Mouse (Mus musculus) ES-Bruce4 (cell line): ENCODE data around the gene Lkaaear1. TPM values are rescaled to one million over a fixed set of nuclear protein-coding genes. Genes with fewer than 3 reads are reported as not detected.

Experiments
- H3K27ac ChIP-seq: 2 replicates; pipeline ENCODE4 v1.5.1; 2012; ENCODE audit warnings: low read length, inconsistent platforms; ENCODE audit not compliant: insufficient read depth
- H3K27me3 ChIP-seq: 2 replicates; pipeline ENCODE4 v1.6.1; 2012; ENCODE audit warnings: mild to moderate bottlenecking, low read length, inconsistent platforms; ENCODE audit not compliant: control insufficient read depth, poor library complexity, insufficient read depth, severe bottlenecking
- H3K36me3 ChIP-seq: 2 replicates; pipeline ENCODE4 v1.6.1; 2012; ENCODE audit warnings: inconsistent platforms, mild to moderate bottlenecking, low read length, moderate library complexity; ENCODE audit not compliant: control insufficient read depth, poor library complexity, insufficient read depth, severe bottlenecking
- H3K4me1 ChIP-seq: one replicate; pipeline ENCODE4 v1.8.1; 2011; ENCODE audit warnings: low read length; ENCODE audit not compliant: control insufficient read depth, insufficient read depth
- H3K4me3 ChIP-seq: 2 replicates; pipeline ENCODE4 v1.5.1; 2011; ENCODE audit warnings: low read depth, mild to moderate bottlenecking, low read length
- H3K9ac ChIP-seq: 2 replicates; pipeline ENCODE4 v1.6.1; 2012; ENCODE audit warnings: low read depth, mild to moderate bottlenecking, inconsistent platforms; ENCODE audit not compliant: poor library complexity, severe bottlenecking
- H3K9me3 ChIP-seq: replicated peaks from 2 replicates; pipeline ENCODE4 v1.6.1; 2012; ENCODE audit warnings: mild to moderate bottlenecking, low read length, inconsistent platforms; ENCODE audit not compliant: control insufficient read depth, poor library complexity, insufficient read depth, severe bottlenecking
- CTCF ChIP-seq: IDR thresholded peaks from one replicate; pipeline ENCODE4 v1.8.1; 2011; ENCODE audit warnings: low read depth, low read length
- EP300 ChIP-seq: IDR thresholded peaks from 2 replicates; pipeline ENCODE4 v1.6.1; 2011; ENCODE audit warnings: low read depth, low read length; ENCODE audit not compliant: insufficient read depth
- POLR2A ChIP-seq: IDR thresholded peaks from one replicate; pipeline ENCODE4 v1.8.1; 2011; ENCODE audit warnings: low read length; ENCODE audit not compliant: insufficient read depth
- polyA plus RNA-seq: library from polyadenylated mRNA; stranded (reverse); fragments of >200 nt; gene quantifications from 2 replicates; pipeline ENCODE4 v1.2.4, GENCODE M21; 2011; ENCODE audit warnings: low read depth; ENCODE audit not compliant: missing spikeins, insufficient read depth, insufficient read length

The Lkaaear1 gene
- not detected in 2 replicates for polyA plus RNA-seq

DNA sequence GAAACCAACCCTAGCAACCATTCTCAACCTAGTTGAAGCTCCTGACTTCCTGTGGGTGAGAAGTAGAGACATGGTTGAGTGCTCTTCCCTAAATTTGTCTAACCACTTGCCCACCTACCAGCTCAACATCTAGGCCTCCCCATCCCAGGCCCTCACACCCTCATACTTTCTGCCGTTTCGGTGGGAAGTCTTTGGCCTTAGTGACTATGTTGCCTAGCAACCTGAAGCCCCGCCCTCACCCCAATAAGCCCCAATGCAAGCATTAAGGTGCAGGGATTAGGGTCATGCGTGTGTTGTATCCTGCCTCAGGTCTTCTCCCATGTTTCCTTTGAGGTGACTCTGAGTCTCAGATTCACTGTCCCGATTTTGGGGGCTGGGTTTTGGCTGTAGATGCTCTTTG, at the start of gene Lkaaear1:
Gene Lkaaear1 (minus strand): TSS at position 202 of the 400 bp plus-strand sequence.
- no peak for TF ChIP-seq CTCF
- no peak for TF ChIP-seq EP300
- TF ChIP-seq POLR2A = no peak
- peak within 1 kb of the TSS; percentile 27 for H3K9ac ChIP-seq
- H3K27me3 ChIP-seq = no peaks in the 10 kb centered on the region
- no peaks in the 10 kb centered on the region for H3K4me1 ChIP-seq
- peak within 1 kb of the TSS; percentile 65 for H3K4me3 ChIP-seq
- no peak within 1 kb of the TSS for H3K27ac ChIP-seq
- no peaks in the 10 kb centered on the region for H3K9me3 ChIP-seq
- H3K36me3 ChIP-seq = no peaks in the 10 kb centered on the region

- Histone ChIP-seq H3K4me1 (no peaks in the 10 kb centered on the region), H3K4me3 (no peak overlapping the region), H3K27me3 (no peaks in the 10 kb centered on the region), H3K27ac (no peak overlapping the region), H3K36me3 (no peaks in the 10 kb centered on the region), H3K9me3 (no peaks in the 10 kb centered on the region), H3K9ac (no peak overlapping the region)
- TF ChIP-seq EP300 = no peak
- no peak for TF ChIP-seq POLR2A
- no peak for TF ChIP-seq CTCF
Observed at GRCm38 (mm10) chr2:181730051-181730450, 31.8 kb upstream of the Lkaaear1 start.

DNA sequence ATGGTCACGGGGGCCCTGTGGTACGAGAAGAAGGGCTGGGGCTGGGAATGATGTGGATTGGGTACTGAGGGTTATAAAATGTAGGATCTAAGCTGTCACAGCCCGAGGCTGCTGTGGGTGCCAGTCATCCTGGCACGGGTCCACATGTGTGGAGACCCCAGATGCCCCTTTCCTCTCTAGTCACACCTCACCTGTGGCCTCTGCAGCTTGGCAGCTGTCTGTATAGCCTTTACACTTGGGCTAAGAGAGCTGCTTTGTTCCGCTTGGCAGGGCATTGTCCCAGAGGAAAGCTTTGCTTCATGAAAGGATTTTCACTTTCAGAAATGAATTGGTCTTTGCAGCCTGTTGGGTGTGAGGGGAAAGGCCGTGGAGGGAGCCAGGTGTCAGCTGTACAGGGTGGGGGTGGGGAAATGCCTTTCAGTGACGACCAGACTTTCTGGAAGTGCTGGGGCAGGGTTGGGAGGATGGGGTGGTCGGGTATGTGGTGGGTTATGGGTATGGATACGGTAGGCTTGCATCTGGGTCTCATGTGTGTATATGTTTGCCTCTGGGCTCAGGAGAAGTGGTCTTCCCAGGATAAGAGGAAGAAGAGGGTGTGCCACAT, 29.5 kb upstream of the Lkaaear1 start:
- no peaks in the 10 kb centered on the region for H3K27me3 ChIP-seq
- no peaks in the 10 kb centered on the region for H3K36me3 ChIP-seq
- TF ChIP-seq POLR2A (no peak), EP300 (no peak), CTCF (no peak)
- no peak overlapping the region for H3K4me3 ChIP-seq
- H3K4me1 ChIP-seq = no peaks in the 10 kb centered on the region
- H3K27ac ChIP-seq = no peak overlapping the region
- no peak overlapping the region for H3K9ac ChIP-seq
- no peaks in the 10 kb centered on the region for H3K9me3 ChIP-seq

DNA sequence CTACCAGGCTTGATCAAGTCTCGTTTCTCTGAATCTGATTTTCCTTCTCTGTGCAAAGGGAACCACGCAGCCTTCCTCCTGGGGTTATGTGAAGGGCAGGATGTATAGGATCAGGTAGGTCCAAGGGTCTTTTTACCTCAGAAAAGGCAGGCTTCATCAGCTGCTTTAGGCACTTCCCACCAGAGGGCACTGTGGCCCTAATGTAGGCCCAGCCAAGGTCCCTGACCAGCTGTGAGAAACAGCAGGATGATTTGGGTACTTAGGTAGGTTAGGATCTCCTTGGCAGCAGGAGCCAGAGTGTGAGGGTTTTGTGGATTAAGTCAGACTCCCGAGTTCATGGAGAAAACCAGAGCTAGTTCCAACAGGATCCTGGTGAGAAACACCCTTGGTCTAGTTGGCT, 24.0 kb upstream of the Lkaaear1 start:
- Histone ChIP-seq H3K36me3 (no peaks in the 10 kb centered on the region), H3K27ac (no peak overlapping the region), H3K9me3 (no peaks in the 10 kb centered on the region), H3K27me3 (no peaks in the 10 kb centered on the region), H3K9ac (no peak overlapping the region), H3K4me3 (no peak overlapping the region), H3K4me1 (no peaks in the 10 kb centered on the region)
- TF ChIP-seq CTCF (peak; percentile 92), EP300 (no peak)

GRCm38 (mm10) chr2:181721200-181721599, 23.0 kb upstream of the Lkaaear1 start:
- TF ChIP-seq POLR2A (no peak), EP300 (no peak), CTCF (no peak)
- H3K4me3 ChIP-seq = no peak overlapping the region
- H3K9ac ChIP-seq = no peak overlapping the region
- no peaks in the 10 kb centered on the region for H3K9me3 ChIP-seq
- H3K27me3 ChIP-seq = no peaks in the 10 kb centered on the region
- no peak overlapping the region for H3K27ac ChIP-seq
- H3K4me1 ChIP-seq = no peaks in the 10 kb centered on the region
- H3K36me3 ChIP-seq = no peaks in the 10 kb centered on the region

- H3K4me1 ChIP-seq = no peaks in the 10 kb centered on the region
- no peak overlapping the region for H3K27ac ChIP-seq
- H3K27me3 ChIP-seq = no peaks in the 10 kb centered on the region
- no peak overlapping the region for H3K4me3 ChIP-seq
- no peaks in the 10 kb centered on the region for H3K9me3 ChIP-seq
- H3K9ac ChIP-seq = no peak overlapping the region
- no peaks in the 10 kb centered on the region for H3K36me3 ChIP-seq
- TF ChIP-seq CTCF (no peak), EP300 (no peak), POLR2A (no peak)
Observed at GRCm38 (mm10) chr2:181720061-181720460, 21.8 kb upstream of the Lkaaear1 start.
